Mouse (Mus musculus) gastrocnemius, postnatal 14 days (tissue): Measurements from ENCODE around the gene Cd44. TPM values are rescaled to one million over a fixed set of nuclear protein-coding genes. Genes with fewer than 3 reads are reported as not detected.

Experiments
- DNase-seq: peaks from one replicate; pipeline ENCODE4 v3.0.0; 2021; ENCODE audit warnings: mixed read lengths
- intact Hi-C: fragments of 180-260 bp; cut with DNase I; formaldehyde crosslinking; loops from one replicate; pipeline ENCODE4 v1.15.1; 2025; ENCODE audit warnings: low total_unique reads
- long read RNA-seq, 2 experiments: library from polyadenylated mRNA; stranded (forward); transcript quantifications; one replicate each; pipeline ENCODE4 v2.0.0; 2021
- total RNA-seq, 2 experiments: library from RNA; stranded (reverse); gene quantifications; 2 replicates each; pipeline ENCODE4 v1.2.3; 2021

Gene Cd44
- 10 to 100 TPM; 15.5 to 21.1 TPM for total RNA-seq
- long read RNA-seq, experiment 1, transcript Cd44-203 (9 exons, 2,848 nt), result major isoform, 8 of 10 reads
- long read RNA-seq, experiment 1, partial matches to known transcripts, result 1 of 10 reads
- long read RNA-seq, experiment 1, other reads (novel, unspliced or antisense), result 1 of 10 reads
- long read RNA-seq, experiment 2, transcript Cd44-203 (9 exons, 2,848 nt), result major isoform, 7 of 8 reads
- long read RNA-seq, experiment 2, partial matches to known transcripts, result 0 of 8 reads
- long read RNA-seq, experiment 2, other reads (novel, unspliced or antisense), result 1 of 8 reads

- intact Hi-C loops, result no loop called here
- peak; percentile 66 for DNase-seq
Observed at GRCm38 (mm10) chr2:102900875-102901827, at the start of gene Cd44. Gene Cd44 (minus strand): TSS chr2:102901665.

GRCm38 (mm10) chr2:102948481-102948857 is 47.0 kb upstream of the Cd44 start:
- DNase-seq, result no peak
- intact Hi-C loops, result no loop called here

GRCm38 (mm10) chr2:102947846-102948480 is 46.5 kb upstream of the Cd44 start:
- no peak for DNase-seq
- intact Hi-C loops, result no loop called here

- intact Hi-C loops, result no loop called here
- no peak for DNase-seq
Observed at GRCm38 (mm10) chr2:102945111-102945510, 43.6 kb upstream of the Cd44 start.

GRCm38 (mm10) chr2:102944415-102945012 is 43.0 kb upstream of the Cd44 start:
- intact Hi-C loops, result no loop called here

GRCm38 (mm10) chr2:102943983-102944382 is 42.5 kb upstream of the Cd44 start:
- intact Hi-C loops, result no loop called here
- peak; percentile 30 for DNase-seq

More at GRCm38 (mm10) chr2:102944415-102945012, 43.0 kb upstream of the Cd44 start:
- DNase-seq, result no peak

- intact Hi-C loops, result no loop called here
- no peak for DNase-seq
Observed at GRCm38 (mm10) chr2:102942782-102943080, 41.3 kb upstream of the Cd44 start.

- intact Hi-C loops, result no loop called here
- no peak for DNase-seq
Observed at GRCm38 (mm10) chr2:102941937-102942781, 40.7 kb upstream of the Cd44 start.

- no peak for DNase-seq
- intact Hi-C loops, result no loop called here
Observed at GRCm38 (mm10) chr2:102940813-102941361, 39.4 kb upstream of the Cd44 start.

GRCm38 (mm10) chr2:102940158-102940557 is 38.7 kb upstream of the Cd44 start:
- intact Hi-C loops, result no loop called here
- DNase-seq, result no peak

GRCm38 (mm10) chr2:102936886-102937285 is 35.4 kb upstream of the Cd44 start:
- DNase-seq, result peak; percentile 74
- intact Hi-C loops, result no loop called here

- no peak for DNase-seq
- intact Hi-C loops, result no loop called here
Observed at GRCm38 (mm10) chr2:102934834-102935233, 33.4 kb upstream of the Cd44 start.

GRCm38 (mm10) chr2:102933787-102934186 is 32.3 kb upstream of the Cd44 start:
- intact Hi-C loops, result no loop called here

GRCm38 (mm10) chr2:102933142-102933541 is 31.7 kb upstream of the Cd44 start:
- no peak for DNase-seq
- intact Hi-C loops, result no loop called here

More at GRCm38 (mm10) chr2:102933787-102934186, 32.3 kb upstream of the Cd44 start:
- no peak for DNase-seq

- intact Hi-C loops, result no loop called here
- no peak for DNase-seq
Observed at GRCm38 (mm10) chr2:102932667-102933066, 31.2 kb upstream of the Cd44 start.

GRCm38 (mm10) chr2:102928211-102928610 is 26.7 kb upstream of the Cd44 start:
- intact Hi-C loops, result no loop called here

GRCm38 (mm10) chr2:102924480-102924879 is 23.0 kb upstream of the Cd44 start:
- DNase-seq, result no peak
- intact Hi-C loops, result no loop called here

More at GRCm38 (mm10) chr2:102928211-102928610, 26.7 kb upstream of the Cd44 start:
- DNase-seq, result no peak

- DNase-seq, result no peak
- intact Hi-C loops, result no loop called here
Observed at GRCm38 (mm10) chr2:102923682-102924081, 22.2 kb upstream of the Cd44 start.

- no peak for DNase-seq
Observed at GRCm38 (mm10) chr2:102922066-102922465, 20.6 kb upstream of the Cd44 start.

More at GRCm38 (mm10) chr2:102922066-102922465, 20.6 kb upstream of the Cd44 start:
- intact Hi-C loops, result no loop called here
